Mouse (Mus musculus) heart, embryonic 10.5 days (tissue): ENCODE data around the gene Inip. TPM values are rescaled to one million over a fixed set of nuclear protein-coding genes. Genes with fewer than 3 reads are reported as not detected.

Experiments
- DNase-seq: peaks from one replicate; pipeline ENCODE4 v3.0.0-alpha.2; 2017; ENCODE audit warnings: low spot score
- H3K27ac ChIP-seq: fragments of 300-500 bp; sonication (generic); 2 replicates; pipeline ENCODE4 v1.5.1; 2016; ENCODE audit warnings: mild to moderate bottlenecking
- H3K27me3 ChIP-seq: fragments of 300-500 bp; sonication (generic); 2 replicates; pipeline ENCODE4 v1.6.1; 2016; ENCODE audit warnings: mild to moderate bottlenecking; ENCODE audit not compliant: poor library complexity, insufficient read depth, severe bottlenecking
- H3K36me3 ChIP-seq: fragments of 300-500 bp; sonication (generic); 2 replicates; pipeline ENCODE4 v1.6.1; 2016; ENCODE audit warnings: mild to moderate bottlenecking, moderate library complexity
- H3K4me1 ChIP-seq: fragments of 300-500 bp; sonication (generic); 2 replicates; pipeline ENCODE4 v1.6.1; 2016; ENCODE audit warnings: mild to moderate bottlenecking
- H3K4me3 ChIP-seq: fragments of 300-500 bp; sonication (generic); 2 replicates; pipeline ENCODE4 v1.5.1; 2016; ENCODE audit warnings: mild to moderate bottlenecking, moderate library complexity
- H3K9me3 ChIP-seq: fragments of 300-500 bp; sonication (generic); 2 replicates; pipeline ENCODE4 v1.6.1; 2016; ENCODE audit warnings: mild to moderate bottlenecking, moderate library complexity
- WGBS: fragments of 180-500 bp; shearing (Covaris S2); methylation state at CpG from one replicate; pipeline ENCODE4 v1.1.7; 2016; 5-methylcytosine and 5-hydroxymethylcytosine counted together
- polyA plus RNA-seq: library from polyadenylated mRNA; unstranded; fragments of >200 nt; fragmentation: Nextera tagmentation; extraction: Ambion mirVana; gene quantifications from 2 replicates; pipeline ENCODE4 v1.2.1, GENCODE M21; 2016

Inip gene
- polyA plus RNA-seq, 1 experiment from 2014 or later: 57.5 TPM

DNA sequence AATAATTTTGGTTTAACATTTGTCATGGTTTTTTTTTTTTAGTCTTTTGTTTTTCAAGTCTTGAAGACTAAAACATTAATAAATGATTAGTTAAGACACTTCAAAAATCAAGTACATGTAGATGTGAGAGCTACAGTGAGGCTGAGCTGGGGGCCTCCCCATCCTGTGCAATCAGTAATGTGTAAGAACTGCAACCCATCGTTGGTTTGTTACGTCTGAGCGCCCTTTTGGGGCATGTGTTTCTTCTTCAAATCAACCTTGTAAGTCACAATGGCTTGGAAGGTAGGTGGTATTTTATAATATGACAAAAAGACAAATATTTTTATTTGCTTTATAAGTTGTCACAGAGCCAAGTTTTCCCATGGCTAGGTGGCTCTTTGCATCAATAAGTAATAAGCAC is 79.6 kb downstream of the Inip start:
- H3K4me3 ChIP-seq: no peak overlapping the region
- H3K27ac ChIP-seq: no peak overlapping the region
- H3K27me3 ChIP-seq: no peaks in the 10 kb centered on the region
- H3K9me3 ChIP-seq: no peaks in the 10 kb centered on the region
- H3K4me1 ChIP-seq: 0 out of 2 replicates have a peak, but pooled peaks cover 5% of the 10 kb centered on the region
- no peak for DNase-seq
- WGBS: over 99% methylated on average over 3 of the region's 3 CpGs
- peaks cover 12% of the 10 kb centered on the region for H3K36me3 ChIP-seq

Other genes starting within 250 kb of the Inip start
- gene Hsdl2, start 220.0 kb downstream of the Inip start, polyA plus RNA-seq: 27.6 and 32.5 TPM in 2 replicates
- gene E130308A19Rik, start 175.4 kb downstream of the Inip start, polyA plus RNA-seq: 31.0 and 37.3 TPM in 2 replicates
- gene Snx30, start 4.3 kb upstream of the Inip start, polyA plus RNA-seq: 5.2 and 8.1 TPM in 2 replicates
- gene Slc46a2, start 113.5 kb upstream of the Inip start, polyA plus RNA-seq: 0.10 and 0.17 TPM in 2 replicates
- not detected in 2 replicates for gene Mup4, start 159.1 kb upstream of the Inip start, polyA plus RNA-seq
- gene Mup6, start 162.7 kb upstream of the Inip start, polyA plus RNA-seq: not detected in 2 replicates